Mouse (Mus musculus): ENCODE results near the gene OR5BS1P.

GRCm38 (mm10) chr15:98514146-98514545 is 44.5 kb downstream of the OR5BS1P start:
- TF ChIP-seq POLR2A (IDR thresholded peaks at IDR 0.05; ENCODE audit: borderline replicate concordance, control insufficient read depth, low read depth, low read length) (no peak), CTCF (IDR thresholded peaks at IDR 0.05; ENCODE audit: control insufficient read depth, insufficient read depth, low read length) (no peak)

Measured in bone marrow, adult 2 months (tissue).